Mouse (Mus musculus) kidney, embryonic 14.5 days (tissue): ENCODE results near the gene Gp1bb. TPM values are rescaled to one million over a fixed set of nuclear protein-coding genes. Genes with fewer than 3 reads are reported as not detected.

Experiments
- ATAC-seq: fragments of 200-750 bp; cut with Nextera tagmentation; 2 replicates; pipeline ENCODE4 v1.8.0; 2017; ENCODE audit warnings: moderate number of reproducible peaks, mild to moderate bottlenecking, moderate TSS enrichment, moderate library complexity; ENCODE audit not compliant: low FRiP score, low TSS enrichment
- H3K27ac ChIP-seq: fragments of 300-500 bp; sonication (generic); 2 replicates; pipeline ENCODE4 v1.5.1; 2014; ENCODE audit warnings: low read depth, mild to moderate bottlenecking, low read length, moderate library complexity, mixed read lengths
- H3K27me3 ChIP-seq: fragments of 300-500 bp; sonication (generic); 2 replicates; pipeline ENCODE4 v1.6.1; 2014; ENCODE audit warnings: mild to moderate bottlenecking, low read length; ENCODE audit not compliant: control insufficient read depth, insufficient read depth
- H3K36me3 ChIP-seq: fragments of 300-500 bp; sonication (generic); 2 replicates; pipeline ENCODE4 v1.6.1; 2014; ENCODE audit warnings: low read length, mixed read lengths; ENCODE audit not compliant: control insufficient read depth, insufficient read depth
- H3K4me1 ChIP-seq: fragments of 300-500 bp; sonication (generic); 2 replicates; pipeline ENCODE4 v1.6.1; 2014; ENCODE audit warnings: low read length, mixed read lengths; ENCODE audit not compliant: control insufficient read depth, insufficient read depth
- H3K4me2 ChIP-seq: fragments of 300-500 bp; sonication (generic); replicated peaks from 2 replicates; pipeline ENCODE4 v1.6.1; 2014; ENCODE audit warnings: low read depth, mild to moderate bottlenecking, low read length
- H3K4me3 ChIP-seq: fragments of 300-500 bp; sonication (generic); 2 replicates; pipeline ENCODE4 v1.5.1; 2014; ENCODE audit warnings: mild to moderate bottlenecking, low read length
- H3K9ac ChIP-seq: fragments of 300-500 bp; sonication (generic); 2 replicates; pipeline ENCODE4 v1.6.1; 2014; ENCODE audit warnings: low read depth, mild to moderate bottlenecking, low read length, moderate library complexity
- H3K9me3 ChIP-seq: fragments of 300-500 bp; sonication (generic); 2 replicates; pipeline ENCODE4 v1.6.1; 2016; ENCODE audit warnings: low read length; ENCODE audit not compliant: control insufficient read depth
- WGBS: fragments of 180-500 bp; shearing (Covaris S2); extraction: QIAGEN DNeasy Blood & Tissue Kit; methylation state at CpG from one replicate; pipeline ENCODE4 v1.1.7; 2014; 5-methylcytosine and 5-hydroxymethylcytosine counted together
- polyA plus RNA-seq: library from polyadenylated mRNA; unstranded; fragments of >200 nt; fragmentation: Nextera tagmentation; extraction: Ambion mirVana; gene quantifications from 2 replicates; pipeline ENCODE4 v1.2.1, GENCODE M21; 2014

Gene Gp1bb
- 1.1 and 1.6 TPM in 2 replicates for polyA plus RNA-seq

DNA sequence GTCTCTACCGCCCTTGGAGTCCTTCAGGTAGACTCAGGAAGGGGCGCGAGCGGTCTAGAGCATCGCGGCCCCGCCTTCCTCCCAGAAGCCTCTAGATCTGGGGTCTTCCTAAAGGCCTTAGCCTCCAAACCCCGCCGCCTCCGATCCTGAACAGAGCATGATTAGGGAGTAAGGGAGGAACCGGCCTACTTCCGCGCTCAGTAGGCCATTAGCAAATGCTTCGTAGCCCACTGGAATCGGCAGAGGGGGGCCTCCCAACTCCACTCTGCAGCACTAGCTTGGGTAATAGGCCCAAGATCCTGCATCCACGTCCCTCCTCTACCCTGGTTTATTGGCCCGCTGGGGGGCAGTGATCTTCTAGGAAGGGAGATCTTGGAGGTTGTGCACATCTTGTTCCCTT, at the start of gene Gp1bb:
Gene Gp1bb, minus strand, starts transcription at position 385 of the 400 bp plus-strand sequence.
- no peaks in the 10 kb centered on the region for H3K9me3 ChIP-seq
- peak within 1 kb of the TSS; percentile 46 for H3K4me3 ChIP-seq
- peaks cover 6% of the 10 kb centered on the region; the same call in 1 of the 2 replicates for H3K36me3 ChIP-seq
- no peak within 1 kb of the TSS for H3K9ac ChIP-seq
- peaks cover 27% of the 10 kb centered on the region for H3K4me1 ChIP-seq
- WGBS = 8% methylated on average over 17 of the region's 17 CpGs
- peak within 1 kb of the TSS; percentile 93 for H3K4me2 ChIP-seq
- peaks cover 86% of the 10 kb centered on the region for H3K27me3 ChIP-seq
- H3K27ac ChIP-seq = no peak within 1 kb of the TSS
- ATAC-seq = no peak

DNA sequence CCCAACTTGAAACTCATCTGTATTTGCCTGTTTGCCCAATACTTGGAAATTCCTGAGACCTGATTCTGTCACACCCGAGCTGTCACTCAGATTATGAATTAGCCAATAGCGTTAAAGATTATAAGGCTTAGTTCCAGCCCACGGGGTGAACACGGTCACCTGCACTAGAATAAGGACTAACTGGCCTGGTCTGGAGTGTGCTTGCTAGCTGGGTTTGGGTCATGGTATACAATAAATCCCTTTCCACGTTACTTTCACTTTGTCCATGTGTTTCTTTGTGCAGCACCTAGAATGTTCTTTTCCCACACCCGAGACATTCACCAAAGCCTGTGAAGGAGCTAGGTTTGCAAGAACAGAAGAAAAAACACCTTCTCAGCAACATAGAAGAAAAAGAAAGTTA, 47.7 kb upstream of the Gp1bb start:
- H3K27me3 ChIP-seq = no peaks in the 10 kb centered on the region
- no peak for ATAC-seq
- 70% methylated on average over 6 of the region's 6 CpGs for WGBS

DNA sequence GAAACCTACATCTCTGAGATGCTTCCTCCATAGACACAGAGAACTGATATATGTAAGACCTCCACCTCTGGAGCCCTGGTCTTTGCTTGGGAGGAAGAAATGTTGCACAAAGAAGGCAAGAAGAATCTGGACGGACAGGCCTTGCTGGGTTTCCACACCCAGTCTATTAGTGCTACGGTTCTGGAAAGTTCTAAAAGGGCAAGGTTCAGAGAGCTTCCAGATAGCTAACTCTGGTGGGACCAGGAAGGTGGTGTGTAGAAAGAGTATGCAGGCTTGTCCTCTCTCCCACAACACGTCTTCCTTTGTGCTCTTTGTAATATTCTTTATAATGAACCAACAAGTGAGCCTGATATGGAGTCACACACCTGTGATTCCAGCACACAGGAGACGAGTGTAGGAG, 36.4 kb upstream of the Gp1bb start:
- H3K4me2 ChIP-seq = no peak overlapping the region
- no peak overlapping the region for H3K27ac ChIP-seq
- no peak overlapping the region for H3K9ac ChIP-seq
- H3K27me3 ChIP-seq = no peaks in the 10 kb centered on the region
- no peaks in the 10 kb centered on the region for H3K36me3 ChIP-seq
- H3K4me3 ChIP-seq = no peak overlapping the region
- H3K9me3 ChIP-seq = no peaks in the 10 kb centered on the region; the same call in 1 of the 2 replicates
- ATAC-seq = no peak
- WGBS = 79% methylated on average over 4 of the region's 4 CpGs
- no peaks in the 10 kb centered on the region for H3K4me1 ChIP-seq

More for the DNA sequence above, 47.7 kb upstream of the Gp1bb start:
- no peaks in the 10 kb centered on the region for H3K36me3 ChIP-seq
- no peak overlapping the region for H3K4me2 ChIP-seq
- no peaks in the 10 kb centered on the region for H3K9me3 ChIP-seq
- no peak overlapping the region for H3K4me3 ChIP-seq
- H3K4me1 ChIP-seq = no peaks in the 10 kb centered on the region
- no peak overlapping the region for H3K9ac ChIP-seq
- no peak overlapping the region for H3K27ac ChIP-seq

DNA sequence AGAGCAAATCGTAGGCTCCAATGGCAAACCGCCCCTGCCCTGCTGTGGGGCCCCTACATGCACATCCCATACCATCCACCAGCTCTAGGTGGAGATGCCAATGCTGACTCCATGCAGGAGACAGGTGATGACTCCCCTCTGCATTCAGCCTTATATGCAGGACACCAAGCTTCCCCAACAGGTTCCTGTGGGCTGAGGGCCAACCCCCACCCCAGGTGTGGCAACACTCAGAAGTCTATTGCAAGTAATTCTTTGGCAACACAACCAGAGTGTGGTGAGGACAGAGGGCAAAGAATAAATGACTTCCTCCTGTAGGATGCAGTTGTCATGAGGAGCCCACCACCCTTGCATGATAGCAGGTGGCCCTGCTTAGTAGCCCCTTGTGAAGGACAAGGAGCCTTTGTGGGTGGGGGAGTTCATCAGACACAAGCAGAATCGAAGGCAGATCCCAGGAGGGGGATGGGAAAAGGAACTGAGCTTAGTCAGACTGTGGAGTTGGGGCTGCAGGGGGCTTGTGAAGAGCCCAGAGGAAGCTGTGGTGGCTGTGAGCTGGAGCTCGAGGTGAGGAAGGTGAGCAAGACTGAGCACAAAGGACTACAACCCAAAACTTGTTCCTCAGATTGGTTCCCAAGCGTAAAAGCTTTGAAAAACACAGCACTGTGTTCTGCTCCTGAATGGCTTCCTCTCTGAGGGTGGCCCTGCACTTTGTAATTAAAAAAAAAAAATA, 33.3 kb upstream of the Gp1bb start:
- Histone ChIP-seq H3K27ac (no peak overlapping the region), H3K9me3 (no peaks in the 10 kb centered on the region; the same call in 1 of the 2 replicates), H3K4me2 (no peak overlapping the region), H3K4me3 (no peak overlapping the region), H3K9ac (no peak overlapping the region), H3K4me1 (no peaks in the 10 kb centered on the region), H3K36me3 (no peaks in the 10 kb centered on the region), H3K27me3 (no peaks in the 10 kb centered on the region)
- no peak for ATAC-seq
- 48% methylated on average over 5 of the region's 5 CpGs for WGBS

DNA sequence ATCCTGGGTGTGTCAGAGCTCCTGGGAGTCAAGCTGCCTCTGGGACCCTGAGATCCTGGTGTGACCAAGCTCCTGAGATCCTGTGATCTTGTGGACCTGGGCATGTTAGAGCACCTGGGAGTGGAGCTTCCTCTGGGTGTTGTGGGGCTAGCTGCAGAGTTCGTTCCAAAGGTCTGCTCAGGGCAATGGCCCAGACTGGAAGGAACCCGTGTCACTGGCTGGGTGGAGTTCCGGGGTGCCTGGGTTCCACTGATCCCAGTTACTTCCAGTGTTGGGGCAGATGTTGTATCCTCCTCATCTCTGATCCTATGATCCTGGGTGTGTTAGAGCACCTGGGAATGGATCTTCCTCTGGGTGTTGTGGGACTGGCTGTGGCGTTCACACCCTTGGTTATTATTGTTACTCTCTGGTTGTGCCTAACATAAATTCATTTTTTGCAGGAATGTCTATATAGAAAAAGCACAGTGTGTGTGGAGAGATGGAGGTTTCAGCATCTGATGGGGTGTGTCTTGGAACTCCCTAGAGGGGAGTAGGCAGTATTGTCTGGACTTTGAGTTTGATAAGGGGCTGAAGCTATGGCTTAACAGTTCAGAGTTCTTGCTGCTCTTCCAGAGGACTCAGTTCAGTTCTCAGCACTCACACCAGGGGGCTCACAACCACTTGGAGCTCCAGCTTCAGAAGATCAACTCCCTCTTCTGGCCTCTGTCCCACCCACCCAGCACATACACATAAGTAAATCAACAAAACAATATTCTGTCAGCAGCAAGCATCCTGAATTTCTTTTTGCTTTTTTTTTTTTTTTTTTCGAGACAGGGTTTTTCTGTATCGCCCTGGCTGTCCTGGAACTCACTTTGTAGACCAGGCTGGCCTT, 31.3 kb upstream of the Gp1bb start:
- Histone ChIP-seq H3K27me3 (no peaks in the 10 kb centered on the region), H3K9ac (no peak overlapping the region), H3K4me1 (no peaks in the 10 kb centered on the region), H3K27ac (no peak overlapping the region), H3K9me3 (no peaks in the 10 kb centered on the region), H3K4me2 (no peak overlapping the region), H3K36me3 (no peaks in the 10 kb centered on the region), H3K4me3 (no peak overlapping the region)
- 89% methylated on average over 6 of the region's 6 CpGs for WGBS
- ATAC-seq = no peak

DNA sequence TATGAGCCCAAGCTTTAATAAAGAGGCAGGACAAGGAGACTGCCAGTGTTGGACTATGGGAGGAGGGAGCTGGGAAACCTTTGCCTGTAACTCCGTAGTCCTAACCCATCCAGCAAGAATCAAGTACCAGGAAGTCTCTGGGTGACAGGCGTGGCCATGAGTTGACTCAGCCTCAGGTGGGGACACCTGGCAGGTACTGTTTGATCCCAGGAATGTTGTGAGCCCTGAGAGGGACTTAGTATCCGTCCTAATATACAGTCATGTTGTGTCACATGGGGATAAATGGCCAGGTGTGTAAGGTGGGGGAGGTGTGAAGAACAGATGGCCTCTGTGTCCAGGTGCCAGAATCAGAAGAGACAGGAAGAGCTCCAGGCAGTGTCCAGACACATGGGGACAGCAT, 26.9 kb upstream of the Gp1bb start:
- Histone ChIP-seq H3K27me3 (no peaks in the 10 kb centered on the region), H3K4me2 (no peak overlapping the region), H3K36me3 (no peaks in the 10 kb centered on the region), H3K9ac (no peak overlapping the region), H3K9me3 (no peaks in the 10 kb centered on the region), H3K4me1 (no peaks in the 10 kb centered on the region), H3K4me3 (no peak overlapping the region), H3K27ac (no peak overlapping the region)
- WGBS = 65% methylated on average over 3 of the region's 3 CpGs
- ATAC-seq = no peak

DNA sequence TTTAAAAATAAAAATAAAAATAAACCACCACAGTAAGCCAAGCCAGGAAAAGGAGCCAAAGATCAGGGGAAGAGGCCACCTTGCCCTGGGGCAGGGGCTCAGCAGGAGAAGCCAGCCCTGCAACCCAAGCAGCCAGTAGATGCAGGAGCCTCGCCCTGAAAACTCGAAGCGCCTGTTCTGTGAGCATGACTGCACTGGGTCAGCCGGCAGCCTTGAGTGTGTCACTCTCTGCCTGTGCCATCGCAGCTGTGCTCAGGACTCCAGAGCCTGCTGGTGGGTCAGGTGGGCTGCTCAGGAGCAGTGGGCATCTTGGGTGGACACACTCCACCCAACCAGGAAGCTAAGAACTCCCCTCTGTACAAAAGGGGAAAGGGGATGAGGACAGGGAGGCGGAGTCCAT, 23.1 kb upstream of the Gp1bb start:
- no peak overlapping the region for H3K4me3 ChIP-seq
- H3K4me1 ChIP-seq = no peaks in the 10 kb centered on the region
- no peak overlapping the region for H3K4me2 ChIP-seq
- no peak overlapping the region for H3K9ac ChIP-seq
- no peaks in the 10 kb centered on the region for H3K36me3 ChIP-seq
- no peak for ATAC-seq
- H3K27ac ChIP-seq = no peak overlapping the region
- 48% methylated on average over 6 of the region's 6 CpGs for WGBS
- no peaks in the 10 kb centered on the region for H3K27me3 ChIP-seq
- H3K9me3 ChIP-seq = no peaks in the 10 kb centered on the region

DNA sequence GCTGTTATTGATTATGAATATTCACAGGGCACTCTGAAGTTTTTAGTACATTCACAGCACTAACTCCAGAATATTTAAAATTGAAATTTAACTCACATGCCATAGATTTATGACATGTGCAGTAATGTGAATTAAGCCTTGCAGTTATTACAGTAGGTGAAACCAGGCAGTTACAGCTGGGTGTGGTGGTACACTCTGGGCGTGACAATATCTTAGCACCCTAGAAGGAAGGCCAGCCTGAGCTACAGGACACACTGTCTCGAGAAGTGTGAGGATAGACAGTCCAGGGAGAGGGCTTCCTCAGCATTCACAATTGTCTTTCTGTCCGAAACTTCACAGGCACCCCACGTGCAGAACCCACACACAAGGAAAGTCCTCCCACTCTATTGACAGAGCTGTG, 22.3 kb upstream of the Gp1bb start:
- ATAC-seq = no peak
- no peak overlapping the region for H3K4me3 ChIP-seq
- H3K27ac ChIP-seq = no peak overlapping the region
- H3K9ac ChIP-seq = no peak overlapping the region
- H3K27me3 ChIP-seq = no peaks in the 10 kb centered on the region
- H3K4me1 ChIP-seq = no peaks in the 10 kb centered on the region
- WGBS = 83% methylated on average over 4 of the region's 4 CpGs
- H3K9me3 ChIP-seq = no peaks in the 10 kb centered on the region
- no peak overlapping the region for H3K4me2 ChIP-seq
- H3K36me3 ChIP-seq = no peaks in the 10 kb centered on the region

DNA sequence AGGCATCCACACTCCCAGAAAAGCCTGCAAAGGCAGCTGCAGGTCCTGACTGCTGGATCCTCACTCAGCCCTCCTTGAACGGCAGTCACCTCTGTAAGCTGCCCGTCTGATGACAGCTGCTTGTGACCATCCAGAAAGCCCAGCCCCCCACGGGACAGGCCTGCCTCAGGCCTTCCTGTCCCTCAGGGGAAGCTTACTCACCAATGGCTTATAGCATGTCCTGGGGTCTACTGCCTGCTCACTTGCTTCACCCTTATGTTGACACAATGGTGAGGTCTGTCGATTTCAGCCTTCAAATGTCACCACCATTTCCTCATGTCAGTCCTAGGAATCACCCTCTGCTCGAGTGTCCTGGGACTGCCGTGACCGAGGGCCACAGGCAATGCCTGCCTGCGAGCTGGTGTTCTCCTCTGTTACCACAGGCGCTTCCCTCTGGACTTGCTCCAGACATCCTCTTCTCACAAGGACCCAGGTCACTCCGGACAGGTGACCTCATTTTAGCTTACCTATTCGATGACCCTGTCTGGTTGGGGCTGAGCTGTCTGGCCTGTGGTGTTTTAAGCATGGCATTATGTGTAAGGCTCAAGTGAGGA, 21.3 kb upstream of the Gp1bb start:
- Histone ChIP-seq H3K27ac (no peak overlapping the region), H3K9me3 (no peaks in the 10 kb centered on the region), H3K9ac (no peak overlapping the region), H3K4me3 (no peak overlapping the region), H3K4me2 (no peak overlapping the region), H3K4me1 (no peaks in the 10 kb centered on the region), H3K27me3 (no peaks in the 10 kb centered on the region), H3K36me3 (no peaks in the 10 kb centered on the region)
- ATAC-seq = no peak
- 78% methylated on average over 11 of the region's 11 CpGs for WGBS
